Mouse (Mus musculus) megakaryocyte, embryonic 14.5 days (primary cell): Measurements from ENCODE around the gene Ldlrap1.

ENCODE experiments used
- FLI1 ChIP-seq: IDR thresholded peaks from 2 replicates; pipeline ENCODE4 v1.6.1; 2012; ENCODE audit warnings: low read length, inconsistent platforms, mixed read lengths
- GATA1 ChIP-seq: IDR thresholded peaks from 3 replicates; pipeline ENCODE4 v1.6.1; 2012; ENCODE audit warnings: mixed read lengths, low read length, inconsistent platforms, borderline replicate concordance

- TF ChIP-seq GATA1, result no peak
- TF ChIP-seq FLI1, result no peak
These were observed 46.7 kb downstream of the Ldlrap1 start for GRCm38 (mm10) chr4:134721076-134721475.
